8 mouse cellular contexts compared by ENCODE assay signal in the genomic region with DNA sequence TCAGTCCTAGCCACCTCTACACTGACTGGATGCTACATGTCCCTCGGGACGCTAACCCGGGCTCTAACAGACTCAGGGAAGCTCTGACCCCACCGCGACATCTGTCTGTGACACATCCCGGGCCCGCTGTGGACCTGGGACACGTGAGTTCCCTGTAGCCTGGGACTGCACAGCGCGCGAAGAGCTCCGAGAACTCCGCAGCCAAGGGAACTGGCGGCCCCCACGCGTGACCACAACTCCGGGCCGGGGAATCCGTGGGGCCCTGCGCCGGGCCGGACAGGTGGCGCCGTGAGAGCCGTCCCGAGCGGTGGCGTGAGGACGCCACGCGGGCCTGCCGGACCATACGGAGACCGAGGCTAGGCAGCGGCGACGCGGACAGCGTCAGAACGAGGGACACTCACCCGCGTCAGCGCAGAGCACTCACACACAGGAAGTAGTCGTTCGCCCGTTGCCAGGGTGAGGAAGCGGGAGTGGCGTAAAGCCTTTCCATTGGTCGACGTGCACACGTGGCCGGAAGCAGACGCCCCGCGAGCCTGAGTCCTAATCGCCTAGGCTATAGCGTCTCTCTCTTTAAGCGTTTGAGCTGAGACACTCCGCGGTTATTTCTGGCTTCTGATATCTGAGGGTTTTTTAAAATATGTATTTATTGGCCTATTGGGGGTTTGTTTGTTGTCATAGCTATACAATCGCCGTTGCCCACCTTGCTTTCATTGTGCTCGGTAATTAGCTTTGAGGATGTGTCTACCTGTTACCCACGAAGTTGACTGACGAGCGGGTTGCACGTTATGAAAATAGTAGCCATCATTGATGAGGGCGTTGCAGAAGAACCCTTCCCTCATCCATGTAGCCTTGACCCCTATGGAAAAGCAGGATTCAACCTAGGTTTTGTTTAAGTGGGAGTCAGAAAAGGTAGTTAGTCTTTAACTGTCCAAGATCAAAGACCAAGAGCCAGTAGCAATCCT. TPM values are rescaled to one million over a fixed set of nuclear protein-coding genes. Genes with fewer than 3 reads are reported as not detected.
DNase-seq lines count a peak whose midpoint lies in the region; ATAC-seq lines count a peak whose summit lies in the region.

A gene (minus strand): TSS at position 453 of the 962 bp plus-strand sequence.

- H3K9ac ChIP-seq in kidney, embryonic 15.5 days, result peak within 1 kb of the TSS; percentile 87

- no peaks in the 10 kb centered on the region for H3K27me3 ChIP-seq in heart, embryonic 10.5 days (ENCODE audit: insufficient read depth, poor library complexity, severe bottlenecking)
- no peaks in the 10 kb centered on the region for H3K27me3 ChIP-seq in kidney, embryonic 15.5 days

- H3K4me2 ChIP-seq in kidney, embryonic 15.5 days, result peak within 1 kb of the TSS; percentile 79

- H3K36me3 ChIP-seq in heart, embryonic 10.5 days, result 0 out of 2 replicates have a peak, but pooled peaks cover 2% of the 10 kb centered on the region
- no peaks in the 10 kb centered on the region for H3K36me3 ChIP-seq in kidney, embryonic 15.5 days

- no peaks in the 10 kb centered on the region for H3K9me3 ChIP-seq in heart, embryonic 10.5 days
- no peaks in the 10 kb centered on the region for H3K9me3 ChIP-seq in kidney, embryonic 15.5 days (replicated peaks)

- WGBS in heart, embryonic 10.5 days, result 2% methylated on average over 68 of the region's 68 CpGs
- under 1% methylated on average over 68 of the region's 68 CpGs for WGBS in kidney, embryonic 15.5 days

- peak within 1 kb of the TSS; percentile 96 for H3K27ac ChIP-seq in heart, embryonic 10.5 days
- peak within 1 kb of the TSS; percentile 92 for H3K27ac ChIP-seq in kidney, embryonic 15.5 days

- DNase-seq in B cell, adult 2 months, result peak; percentile 88 to 91
- peak; percentile 99 for DNase-seq in brain, adult 2 months (ENCODE audit: low read depth, low spot score)
- DNase-seq in heart, embryonic 10.5 days (ENCODE audit: low spot score), result peak; percentile 98
- peak; percentile 94 for DNase-seq in liver
- peak; percentile 87 to 92 for DNase-seq in spleen, postnatal 4 days (ENCODE audit: low spot score in 2 of 2)

- peak; percentile 100 for ATAC-seq in erythroblast, adult 5-6 weeks (replicated peaks; ENCODE audit: low FRiP score, poor library complexity, severe bottlenecking)
- ATAC-seq in kidney, embryonic 15.5 days (replicated peaks; ENCODE audit: low FRiP score), result peak; percentile 100
- peak; percentile 100 for ATAC-seq in monocyte, adult 5-6 weeks (replicated peaks; ENCODE audit: insufficient number of reproducible peaks, low FRiP score, low TSS enrichment, poor library complexity, severe bottlenecking)

- H3K4me1 ChIP-seq in heart, embryonic 10.5 days, result peaks cover 6% of the 10 kb centered on the region; the same call in 1 of the 2 replicates
- H3K4me1 ChIP-seq in kidney, embryonic 15.5 days, result peaks cover 12% of the 10 kb centered on the region; the same call in 1 of the 2 replicates

- H3K4me3 ChIP-seq in heart, embryonic 10.5 days, result peak within 1 kb of the TSS; percentile 93
- H3K4me3 ChIP-seq in kidney, embryonic 15.5 days (replicated peaks), result peak within 1 kb of the TSS; percentile 86

RNA-seq across cellular contexts. Expression of the gene that starts here (rescaled TPM):
- 1.9 and 9.0 TPM in 2 replicates for total RNA-seq in erythroblast, adult 5-6 weeks (2015; ENCODE audit: low replicate concordance)
- 6.5 and 13.9 TPM in 2 replicates for total RNA-seq in erythroblast, adult 5-6 weeks (2017; ENCODE audit: low replicate concordance)
- 17.3 and 18.2 TPM in 2 replicates for polyA plus RNA-seq in heart, embryonic 10.5 days (2016; fragmentation: Nextera tagmentation; extraction: Ambion mirVana)
- polyA plus RNA-seq in kidney, embryonic 15.5 days (2015; fragmentation: Nextera tagmentation; extraction: Ambion mirVana), result 21.6 and 22.0 TPM in 2 replicates
- 9.1 to 14.4 TPM (median 11.0 TPM) in 3 replicates for total RNA-seq in monocyte, adult 5-6 weeks (2017)

Comparison
In these comparisons a context has a peak if more than half of its experiments do, and no peak if none do; other contexts are left out.
1. Peak in every context shown above with its lines: DNase-seq, ATAC-seq, H3K4me3 ChIP-seq and H3K27ac ChIP-seq.